Mouse (Mus musculus) liver, embryonic 14.5 days (tissue): ENCODE data around the gene Fgd6.

Source experiments
- CTCF ChIP-seq: IDR thresholded peaks from 2 replicates; pipeline ENCODE4 v1.5.1; 2016; ENCODE audit warnings: antibody characterized with exemption, low read depth, control low read depth
- EP300 ChIP-seq: IDR thresholded peaks from 2 replicates; pipeline ENCODE4 v1.6.1; 2016; ENCODE audit warnings: antibody characterized with exemption, low read depth

DNA sequence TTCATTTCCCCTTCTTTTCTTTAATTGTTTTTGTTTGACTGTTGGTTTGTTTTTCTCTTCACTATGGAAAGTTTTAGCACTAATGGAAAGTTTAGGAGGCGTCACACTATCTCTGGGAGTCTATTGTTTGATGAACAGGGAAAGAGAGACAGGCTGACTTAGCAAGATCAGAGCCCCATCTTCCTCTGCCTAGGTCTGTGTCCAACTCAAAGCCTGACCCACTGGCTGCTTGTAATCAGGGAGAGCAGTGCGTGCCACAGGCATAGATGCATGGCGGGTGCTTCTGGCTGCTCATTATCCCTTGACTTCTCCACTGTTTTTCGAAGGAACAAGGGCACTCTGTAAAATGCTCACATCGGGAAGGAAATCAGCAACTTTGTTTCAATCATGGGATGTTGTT lies 26.6 kb downstream of the Fgd6 start:
- TF ChIP-seq CTCF (no peak), EP300 (no peak)
